Mouse (Mus musculus): ENCODE measurements around the gene Olfr202. TPM values are rescaled to one million over a fixed set of nuclear protein-coding genes. Genes with fewer than 3 reads are reported as not detected.

Olfr202 gene
- polyA plus RNA-seq, 1 experiment: not detected

- Histone ChIP-seq H3K27me3 (ENCODE audit: control insufficient read depth, insufficient read depth, low read length) (no peaks in the 10 kb centered on the region), H3K4me3 (replicated peaks; ENCODE audit: insufficient read depth, low read depth, low read length) (no peak overlapping the region), H3K27ac (ENCODE audit: insufficient read depth, low read length) (no peak overlapping the region), H3K4me1 (ENCODE audit: control insufficient read depth, insufficient read depth, low read length) (no peaks in the 10 kb centered on the region)
- WGBS: 88% methylated on average over 17 of the region's 17 CpGs
- no peak for TF ChIP-seq POLR2A (IDR thresholded peaks at IDR 0.05; ENCODE audit: borderline replicate concordance, insufficient read depth, low read length)
- no peak for TF ChIP-seq CTCF (IDR thresholded peaks at IDR 0.05; ENCODE audit: borderline replicate concordance, insufficient read depth, low read depth, low read length)
- no peak for DNase-seq
These were observed 36.9 kb downstream of the Olfr202 start for GRCm38 (mm10) chr16:59249684-59250083.

Other genes starting within 250 kb of the Olfr202 start
- not detected in 2 replicates for gene Olfr187, start 247.0 kb downstream of the Olfr202 start, polyA plus RNA-seq (2012; rRNA removed)
- not detected in 2 replicates for gene Olfr190, start 208.8 kb downstream of the Olfr202 start, polyA plus RNA-seq (2012; rRNA removed)
- not detected in 2 replicates for gene Olfr191, start 197.0 kb downstream of the Olfr202 start, polyA plus RNA-seq (2012; rRNA removed)
- not detected in 2 replicates for gene Olfr193, start 174.9 kb downstream of the Olfr202 start, polyA plus RNA-seq (2012; rRNA removed)
- gene Olfr194, start 165.7 kb downstream of the Olfr202 start, polyA plus RNA-seq (2012; rRNA removed): not detected in 2 replicates
- not detected in 2 replicates for gene Olfr195, start 139.7 kb downstream of the Olfr202 start, polyA plus RNA-seq (2012; rRNA removed)
- not detected in 2 replicates for gene Olfr196, start 116.3 kb downstream of the Olfr202 start, polyA plus RNA-seq (2012; rRNA removed)
- not detected in 2 replicates for gene Olfr198, start 83.3 kb downstream of the Olfr202 start, polyA plus RNA-seq (2012; rRNA removed)
- gene Olfr199, start 67.0 kb downstream of the Olfr202 start, polyA plus RNA-seq (2012; rRNA removed): not detected in 2 replicates
- not detected in 2 replicates for gene Olfr201, start 14.2 kb downstream of the Olfr202 start, polyA plus RNA-seq (2012; rRNA removed)
- gene Olfr203, start 12.1 kb upstream of the Olfr202 start, polyA plus RNA-seq (2012; rRNA removed): not detected in 2 replicates
- gene Olfr204, start 31.5 kb upstream of the Olfr202 start, polyA plus RNA-seq (2012; rRNA removed): 0.02 TPM in 1 of 2 replicates, not detected in the other
- gene Olfr205, start 44.3 kb upstream of the Olfr202 start, polyA plus RNA-seq (2012; rRNA removed): not detected in 2 replicates
- not detected in 2 replicates for gene Olfr206, start 62.5 kb upstream of the Olfr202 start, polyA plus RNA-seq (2012; rRNA removed)
- gene Olfr209, start 77.2 kb upstream of the Olfr202 start, polyA plus RNA-seq (2012; rRNA removed): not detected in 2 replicates
- 0.02 TPM in 1 of 2 replicates, not detected in the other for gene Gabrr3, start 120.5 kb upstream of the Olfr202 start, polyA plus RNA-seq (2012; rRNA removed)
- 5.2 and 5.5 TPM in 2 replicates for gene Riox2, start 185.0 kb upstream of the Olfr202 start, polyA plus RNA-seq (2012; rRNA removed)